Mouse (Mus musculus): Measurements from ENCODE around the gene Tmem107. TPM values are rescaled to one million over a fixed set of nuclear protein-coding genes. Genes with fewer than 3 reads are reported as not detected.

Gene Tmem107
- polyA plus RNA-seq, 1 experiment: 41.7 TPM

- Histone ChIP-seq H3K4me3 (ENCODE audit: insufficient read depth, low read depth, low read length) (peak overlapping the region; percentile 91), H3K36me3 (ENCODE audit: control insufficient read depth, insufficient read depth, low read length) (peaks cover under 1% of the 10 kb centered on the region; the same call in 1 of the 2 replicates), H3K27me3 (replicated peaks; ENCODE audit: control insufficient read depth, insufficient read depth, low read length) (no peaks in the 10 kb centered on the region), H3K4me1 (ENCODE audit: control insufficient read depth, insufficient read depth, low read length) (peaks cover 26% of the 10 kb centered on the region), H3K27ac (ENCODE audit: insufficient read depth, low read depth, low read length) (peak overlapping the region; percentile 99)
- peak; percentile 60 for DNase-seq
- TF ChIP-seq CTCF (conservative IDR thresholded peaks at IDR 0.05; ENCODE audit: insufficient read depth, insufficient read length, low read depth, low read length): no peak
- no peak for TF ChIP-seq POLR2A (IDR thresholded peaks at IDR 0.05; ENCODE audit: low read depth, low read length)
- WGBS: under 1% methylated on average over 27 of the region's 27 CpGs
These were observed 25.1 kb downstream of the Tmem107 start for GRCm38 (mm10) chr11:69095511-69096231.

DNA sequence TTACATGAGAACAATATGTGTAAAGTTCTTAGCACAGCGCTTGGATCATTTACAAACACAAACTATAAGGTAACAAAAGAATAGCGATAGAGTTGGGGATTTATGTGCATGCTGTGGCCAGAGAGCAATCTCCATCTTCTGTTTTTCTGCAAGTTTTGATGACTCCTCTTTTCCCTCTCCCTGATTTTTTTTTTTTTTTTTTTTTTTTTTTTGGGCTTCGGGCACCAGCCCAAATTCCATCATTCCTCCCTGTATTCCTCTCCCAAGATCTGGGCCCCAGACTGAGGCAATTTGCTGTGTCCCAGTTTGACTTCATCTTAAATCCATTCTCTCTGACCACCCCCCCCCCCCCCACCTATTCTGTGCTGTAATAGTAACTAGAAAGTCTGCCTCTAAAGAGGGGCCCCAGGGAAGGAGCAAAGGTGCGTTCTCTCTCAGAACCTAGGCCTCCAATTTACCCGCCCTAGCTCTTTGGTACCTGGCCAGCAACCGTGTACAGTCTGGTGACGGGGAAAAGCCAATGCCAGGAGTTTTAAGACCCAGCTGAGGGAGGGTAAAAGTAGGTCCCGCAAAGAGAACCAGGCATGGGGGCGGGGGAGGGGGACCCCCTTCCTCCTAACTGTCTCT, 25.9 kb downstream of the Tmem107 start:
- WGBS: 7% methylated on average over 9 of the region's 9 CpGs
- no peak for DNase-seq
- Histone ChIP-seq H3K36me3 (ENCODE audit: control insufficient read depth, insufficient read depth, low read length) (peaks cover 7% of the 10 kb centered on the region), H3K4me1 (ENCODE audit: control insufficient read depth, insufficient read depth, low read length) (peaks cover 26% of the 10 kb centered on the region), H3K27ac (ENCODE audit: insufficient read depth, low read depth, low read length) (peak overlapping the region; percentile 99), H3K4me3 (ENCODE audit: insufficient read depth, low read depth, low read length) (peak overlapping the region; percentile 91), H3K27me3 (replicated peaks; ENCODE audit: control insufficient read depth, insufficient read depth, low read length) (no peaks in the 10 kb centered on the region)
- TF ChIP-seq CTCF (conservative IDR thresholded peaks at IDR 0.05; ENCODE audit: insufficient read depth, insufficient read length, low read depth, low read length): no peak
- TF ChIP-seq POLR2A (IDR thresholded peaks at IDR 0.05; ENCODE audit: low read depth, low read length): peak; percentile 12

- H3K27ac ChIP-seq (ENCODE audit: insufficient read depth, low read depth, low read length): peak overlapping the region; percentile 99
- peak; percentile 100 for DNase-seq
- peaks cover 14% of the 10 kb centered on the region for H3K36me3 ChIP-seq (ENCODE audit: control insufficient read depth, insufficient read depth, low read length)
- TF ChIP-seq CTCF (conservative IDR thresholded peaks at IDR 0.05; ENCODE audit: insufficient read depth, insufficient read length, low read depth, low read length) (no peak), POLR2A (IDR thresholded peaks at IDR 0.05; ENCODE audit: low read depth, low read length) (peak; percentile 50)
- peaks cover 26% of the 10 kb centered on the region for H3K4me1 ChIP-seq (ENCODE audit: control insufficient read depth, insufficient read depth, low read length)
- H3K4me3 ChIP-seq (ENCODE audit: insufficient read depth, low read depth, low read length): peak overlapping the region; percentile 50
- 1% methylated on average over 29 of the region's 29 CpGs for WGBS
- H3K27me3 ChIP-seq (replicated peaks; ENCODE audit: control insufficient read depth, insufficient read depth, low read length): no peaks in the 10 kb centered on the region
These were observed 26.6 kb downstream of the Tmem107 start for GRCm38 (mm10) chr11:69096987-69097900.

DNA sequence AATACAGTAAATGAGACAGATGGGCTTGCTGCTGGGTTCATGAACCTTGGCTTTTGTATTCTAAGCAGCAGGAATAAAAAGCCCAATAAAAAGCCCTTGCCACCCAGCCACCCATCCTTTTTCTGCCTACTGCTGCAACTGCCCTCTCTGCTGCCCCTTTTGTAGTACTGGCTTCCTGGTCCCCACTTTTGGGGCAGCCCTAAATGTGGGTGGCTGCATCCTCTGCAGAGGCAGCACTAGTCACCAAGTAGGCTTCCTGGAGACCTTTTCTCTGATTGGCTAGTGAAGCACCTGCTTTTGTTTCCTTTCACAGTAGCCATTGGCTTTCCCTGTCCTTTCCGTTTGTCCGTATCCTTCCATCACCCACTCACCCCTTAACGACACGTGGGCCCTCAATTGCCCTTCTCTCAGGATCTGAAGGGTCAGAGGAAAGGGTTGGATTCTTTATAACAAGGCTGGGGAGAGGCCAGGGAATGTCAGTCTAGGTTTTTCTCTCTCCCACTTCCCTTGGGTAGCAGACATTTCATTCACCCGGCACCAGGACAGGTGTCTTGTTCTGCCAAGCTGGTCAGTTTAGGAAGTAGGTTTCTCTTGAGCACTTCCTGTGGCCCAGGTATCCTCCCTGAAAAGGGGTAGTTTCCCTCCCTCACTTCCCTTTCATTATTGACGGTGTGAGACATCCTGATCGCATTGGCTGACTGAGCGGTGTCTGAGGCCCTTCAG, 27.6 kb downstream of the Tmem107 start:
- H3K4me3 ChIP-seq (ENCODE audit: insufficient read depth, low read depth, low read length): peak overlapping the region; percentile 17; the same call in 1 of the 2 replicates
- peaks cover 16% of the 10 kb centered on the region for H3K36me3 ChIP-seq (ENCODE audit: control insufficient read depth, insufficient read depth, low read length)
- peaks cover 21% of the 10 kb centered on the region for H3K4me1 ChIP-seq (ENCODE audit: control insufficient read depth, insufficient read depth, low read length)
- 11% methylated on average over 8 of the region's 8 CpGs for WGBS
- no peak for DNase-seq
- H3K27ac ChIP-seq (ENCODE audit: insufficient read depth, low read depth, low read length): peak overlapping the region; percentile 99
- TF ChIP-seq POLR2A (IDR thresholded peaks at IDR 0.05; ENCODE audit: low read depth, low read length): no peak
- no peak for TF ChIP-seq CTCF (conservative IDR thresholded peaks at IDR 0.05; ENCODE audit: insufficient read depth, insufficient read length, low read depth, low read length)
- H3K27me3 ChIP-seq (replicated peaks; ENCODE audit: control insufficient read depth, insufficient read depth, low read length): no peaks in the 10 kb centered on the region

- H3K27ac ChIP-seq (ENCODE audit: insufficient read depth, low read depth, low read length): peak overlapping the region; percentile 99
- peak; percentile 21 for TF ChIP-seq POLR2A (IDR thresholded peaks at IDR 0.05; ENCODE audit: low read depth, low read length)
- no peak for TF ChIP-seq CTCF (conservative IDR thresholded peaks at IDR 0.05; ENCODE audit: insufficient read depth, insufficient read length, low read depth, low read length)
- peak overlapping the region; percentile 84 for H3K4me3 ChIP-seq (ENCODE audit: insufficient read depth, low read depth, low read length)
- H3K27me3 ChIP-seq (replicated peaks; ENCODE audit: control insufficient read depth, insufficient read depth, low read length): no peaks in the 10 kb centered on the region
- H3K4me1 ChIP-seq (ENCODE audit: control insufficient read depth, insufficient read depth, low read length): peaks cover 21% of the 10 kb centered on the region
- under 1% methylated on average over 19 of the region's 19 CpGs for WGBS
- peak; percentile 99 for DNase-seq
- H3K36me3 ChIP-seq (ENCODE audit: control insufficient read depth, insufficient read depth, low read length): peaks cover 17% of the 10 kb centered on the region
These were observed 28.1 kb downstream of the Tmem107 start for GRCm38 (mm10) chr11:69098762-69099091.

- whole genome bisulfite sequencing: under 1% methylated on average over 22 of the region's 22 CpGs
- H3K27ac ChIP-seq (ENCODE audit: insufficient read depth, low read depth, low read length): peak overlapping the region; percentile 99
- DNase-seq: peak; percentile 88
- peak overlapping the region; percentile 84 for H3K4me3 ChIP-seq (ENCODE audit: insufficient read depth, low read depth, low read length)
- TF ChIP-seq POLR2A (IDR thresholded peaks at IDR 0.05; ENCODE audit: low read depth, low read length) (peak; percentile 27), CTCF (conservative IDR thresholded peaks at IDR 0.05; ENCODE audit: insufficient read depth, insufficient read length, low read depth, low read length) (no peak)
- H3K36me3 ChIP-seq (ENCODE audit: control insufficient read depth, insufficient read depth, low read length): peaks cover 17% of the 10 kb centered on the region
- H3K4me1 ChIP-seq (ENCODE audit: control insufficient read depth, insufficient read depth, low read length): peaks cover 20% of the 10 kb centered on the region
- H3K27me3 ChIP-seq (replicated peaks; ENCODE audit: control insufficient read depth, insufficient read depth, low read length): no peaks in the 10 kb centered on the region
These were observed 28.7 kb downstream of the Tmem107 start for GRCm38 (mm10) chr11:69099177-69099914.
